Mouse (Mus musculus) cortical plate, adult 2 months (tissue): ENCODE data around the gene Nudt17.

Experiments used
- CTCF ChIP-seq: fragments of 200-500 bp; IDR thresholded peaks from 2 replicates; pipeline ENCODE4 v1.5.1; 2011; ENCODE audit warnings: mild to moderate bottlenecking, control low read depth, low read length; ENCODE audit not compliant: insufficient read depth; ENCODE audit errors: extremely low read depth
- POLR2A ChIP-seq: fragments of 200-500 bp; IDR thresholded peaks from 2 replicates; pipeline ENCODE4 v1.6.1; 2011; ENCODE audit warnings: mild to moderate bottlenecking, low read length, control low read depth; ENCODE audit not compliant: insufficient read depth; ENCODE audit errors: extremely low read depth

DNA sequence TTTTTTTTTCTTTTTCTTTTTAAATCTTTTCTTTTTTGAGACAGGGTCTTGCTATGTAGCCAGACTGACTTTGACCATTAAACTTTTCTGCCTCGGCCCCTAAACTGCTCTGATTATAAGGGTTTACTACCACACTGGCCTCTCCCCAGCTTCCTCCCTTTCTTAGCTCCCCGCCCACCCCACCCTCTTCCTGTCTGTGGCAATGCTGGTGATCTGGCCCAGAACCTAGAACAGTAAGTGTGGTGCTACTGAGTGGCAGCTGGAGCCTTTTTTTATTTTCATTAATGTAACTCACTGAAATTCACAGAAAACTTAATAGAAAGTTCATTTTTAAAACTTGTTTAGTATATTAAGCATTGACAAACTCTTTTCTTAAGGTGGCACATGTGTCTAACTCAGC is 7.5 kb upstream of the Nudt17 start:
- TF ChIP-seq CTCF = no peak
- TF ChIP-seq POLR2A = no peak
